Mouse (Mus musculus) urinary bladder, postnatal 25 days (tissue): ENCODE data around the gene Mon1b.

Experiments used
- DNase-seq: peaks from one replicate; pipeline ENCODE4 v3.0.0; 2022; ENCODE audit warnings: low spot score

The Mon1b gene

DNA sequence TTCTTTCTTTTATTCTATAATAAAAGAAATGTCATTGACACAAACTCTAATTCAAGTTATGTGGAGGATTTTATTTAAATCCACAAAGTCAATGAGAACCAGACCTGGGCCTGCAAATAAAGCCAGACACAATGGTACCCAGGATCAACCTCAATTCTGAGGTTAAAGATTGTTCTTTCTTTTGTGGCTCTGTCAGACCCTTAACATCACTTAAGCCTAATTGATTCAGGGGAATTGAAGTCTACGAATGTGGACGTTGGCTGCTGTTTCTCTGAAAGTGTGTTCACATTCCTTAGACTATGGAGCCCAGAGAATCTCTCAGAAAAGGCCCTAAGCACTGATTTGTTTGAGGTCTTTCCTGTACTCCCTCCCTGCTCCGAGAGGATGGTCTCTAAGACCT, 37.9 kb downstream of the Mon1b start:
- DNase-seq = no peak

DNA sequence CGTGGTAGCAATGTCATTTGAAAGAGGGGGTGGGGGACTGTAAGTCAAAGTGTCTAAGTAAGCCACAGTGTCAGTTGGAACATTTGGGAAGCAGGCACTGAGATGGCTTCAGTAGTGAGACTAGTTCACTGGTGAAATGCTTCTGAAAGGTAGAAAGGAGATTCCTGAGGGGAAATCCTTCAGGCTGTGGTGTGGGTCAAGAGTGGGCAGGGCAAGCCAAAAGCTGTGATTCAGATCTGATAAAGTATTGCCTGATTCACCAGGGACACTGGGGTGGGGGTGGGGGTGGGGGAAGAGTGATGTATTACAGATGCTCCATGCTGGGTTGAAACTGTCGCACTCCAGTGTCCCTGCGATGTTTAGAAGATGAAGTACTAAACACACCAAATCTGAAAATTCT, 39.2 kb downstream of the Mon1b start:
- no peak for DNase-seq

DNA sequence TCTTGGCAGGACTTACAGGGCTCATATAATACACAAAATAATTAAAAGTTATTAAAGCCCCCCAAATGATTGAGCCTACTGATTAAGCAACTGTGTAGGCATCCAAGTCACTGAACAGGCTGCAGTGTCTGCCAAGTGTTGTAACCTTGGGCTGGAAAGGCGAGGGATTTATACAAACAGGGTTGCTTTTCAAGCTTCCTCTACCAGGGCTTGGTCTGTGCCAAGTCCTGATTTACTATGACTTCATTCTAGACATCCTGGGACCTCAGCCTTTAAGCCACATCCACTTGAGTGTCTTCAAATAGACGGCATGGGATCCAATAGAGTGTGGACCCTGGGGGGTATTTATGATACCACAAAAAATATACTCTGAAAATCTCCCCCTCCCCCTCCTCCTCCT, 39.9 kb downstream of the Mon1b start:
- no peak for DNase-seq

DNA sequence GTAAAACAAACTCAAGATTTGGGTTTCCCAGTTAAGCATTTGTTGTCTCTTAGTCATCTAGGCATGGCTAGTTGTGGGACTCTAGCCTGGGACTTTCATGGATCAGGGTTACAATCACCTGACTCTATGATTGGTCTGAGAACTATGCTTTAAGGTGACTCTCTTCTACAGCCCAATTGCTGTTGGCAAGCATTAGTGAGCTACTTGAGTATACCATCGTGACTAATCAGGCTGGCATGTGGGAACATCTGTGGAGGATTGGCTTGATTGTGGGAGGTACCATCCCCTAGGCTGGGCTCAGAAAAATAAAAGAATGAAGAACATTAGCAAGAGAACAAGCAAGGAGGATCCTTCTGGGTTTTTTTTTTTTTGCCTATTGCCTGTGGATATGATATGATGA, 41.4 kb downstream of the Mon1b start:
- DNase-seq = no peak

DNA sequence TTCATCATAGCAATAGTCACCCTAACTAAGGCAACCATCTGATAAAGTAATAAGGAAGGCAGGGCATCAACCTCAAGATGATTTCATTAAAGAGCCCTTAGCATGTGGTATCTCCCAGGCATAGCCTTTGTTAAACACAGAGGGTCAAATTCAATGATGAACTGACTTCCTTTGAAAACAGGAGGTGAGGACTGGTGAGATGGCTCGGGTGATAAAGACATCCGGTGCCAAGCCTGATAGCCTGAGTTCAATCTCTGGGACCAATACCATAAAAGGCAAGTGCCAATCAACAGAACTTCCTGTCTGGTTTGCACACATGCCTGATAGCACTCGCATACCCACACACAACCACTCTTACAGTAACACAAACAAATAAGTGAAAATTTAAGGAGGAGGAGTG, 44.0 kb downstream of the Mon1b start:
- no peak for DNase-seq

DNA sequence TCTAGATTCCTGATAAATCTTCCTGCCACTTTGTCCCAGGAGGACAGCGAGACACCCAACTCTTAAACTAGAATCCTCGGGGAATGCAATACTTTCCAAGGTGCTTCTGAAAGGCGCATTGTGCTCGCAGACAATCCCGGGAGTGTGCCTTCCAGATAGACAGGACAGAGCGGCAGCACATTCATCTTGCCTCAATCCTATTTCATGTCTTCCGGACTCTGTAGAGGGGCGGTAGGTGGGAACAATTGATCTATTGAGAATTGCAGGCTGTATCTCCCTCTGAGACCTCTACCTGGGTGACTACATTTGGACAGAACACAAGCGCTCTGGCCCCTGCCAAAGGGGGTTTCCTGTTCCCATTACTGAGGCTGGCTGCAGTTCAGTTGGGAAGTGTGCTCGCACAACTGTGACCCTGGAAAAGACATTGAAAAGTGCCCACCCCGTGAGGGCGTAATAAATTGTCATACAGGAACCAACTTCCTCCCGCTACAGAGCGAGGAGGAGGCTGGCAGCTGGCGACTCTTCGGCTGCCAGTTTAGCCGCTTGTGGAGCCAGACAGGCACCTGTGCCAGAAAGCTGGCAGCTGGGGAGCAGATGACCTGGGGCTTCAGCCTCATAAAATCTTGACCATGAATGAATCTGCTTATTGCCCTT, 52.6 kb downstream of the Mon1b start:
- DNase-seq = no peak

DNA sequence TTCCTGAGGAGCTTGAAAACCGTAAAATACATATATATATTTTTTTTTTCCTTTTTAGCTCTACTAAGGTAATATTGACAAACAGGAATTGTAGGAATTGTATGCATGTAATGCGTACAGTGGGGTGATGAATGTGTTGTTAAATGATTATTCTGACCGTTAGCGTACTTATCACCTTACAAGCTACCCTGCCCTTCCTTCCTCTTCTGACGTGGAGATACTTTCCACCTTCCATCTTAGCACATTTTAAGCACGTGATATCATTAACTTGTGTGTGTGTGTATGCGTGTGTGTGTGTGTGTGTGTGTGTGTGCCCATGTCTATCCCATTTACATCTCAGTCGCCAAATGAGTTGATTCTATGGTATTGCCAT, 53.1 kb downstream of the Mon1b start:
- DNase-seq = no peak

DNA sequence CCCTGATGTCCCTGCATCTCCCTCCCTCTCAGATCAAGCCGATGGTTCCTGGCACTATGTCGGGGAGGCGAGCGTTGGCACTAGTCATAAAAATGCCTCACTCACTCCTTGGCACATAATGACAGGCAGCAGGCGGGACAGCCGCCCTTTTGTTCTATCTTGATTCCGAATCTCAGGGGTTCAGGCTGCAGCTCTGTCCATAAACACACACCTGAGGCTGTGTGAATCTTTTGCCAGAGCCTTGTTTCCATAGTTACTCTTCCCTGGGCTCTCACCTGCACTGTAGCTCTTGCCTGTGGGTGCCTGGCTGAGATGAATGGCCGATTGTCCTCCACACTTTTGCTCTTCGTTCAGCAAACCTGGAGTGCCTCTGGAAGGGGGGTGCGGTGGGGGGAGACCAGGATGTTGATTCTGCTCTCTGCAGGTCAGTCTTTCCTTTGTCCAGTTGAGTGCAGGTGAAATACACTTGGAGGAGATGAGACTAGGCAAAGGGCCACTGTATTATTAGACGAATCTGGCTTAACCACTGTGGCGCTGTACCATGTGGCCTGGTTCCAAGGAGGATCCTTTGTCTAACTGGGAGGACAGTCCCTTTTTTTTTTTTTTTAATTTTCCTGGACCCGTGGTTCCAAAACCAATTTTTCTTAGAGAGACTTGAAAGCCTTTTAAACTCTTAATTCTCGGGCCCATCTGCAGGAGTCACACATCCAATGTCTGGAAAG, 56.4 kb downstream of the Mon1b start:
- DNase-seq = no peak
